Mouse (Mus musculus) gastrocnemius, postnatal 10 days (tissue): Measurements from ENCODE around the gene Adam12. TPM values are rescaled to one million over a fixed set of nuclear protein-coding genes. Genes with fewer than 3 reads are reported as not detected.

ENCODE experiments used
- DNase-seq: peaks from one replicate; pipeline ENCODE4 v3.0.0; 2021; ENCODE audit warnings: mixed read lengths
- total RNA-seq, 2 experiments: library from RNA; stranded (reverse); gene quantifications; 2 replicates each; pipeline ENCODE4 v1.2.3; 2021

Adam12 gene
- total RNA-seq, 2 experiments from 2014 or later, result 12.7 to 22.1 TPM

DNA sequence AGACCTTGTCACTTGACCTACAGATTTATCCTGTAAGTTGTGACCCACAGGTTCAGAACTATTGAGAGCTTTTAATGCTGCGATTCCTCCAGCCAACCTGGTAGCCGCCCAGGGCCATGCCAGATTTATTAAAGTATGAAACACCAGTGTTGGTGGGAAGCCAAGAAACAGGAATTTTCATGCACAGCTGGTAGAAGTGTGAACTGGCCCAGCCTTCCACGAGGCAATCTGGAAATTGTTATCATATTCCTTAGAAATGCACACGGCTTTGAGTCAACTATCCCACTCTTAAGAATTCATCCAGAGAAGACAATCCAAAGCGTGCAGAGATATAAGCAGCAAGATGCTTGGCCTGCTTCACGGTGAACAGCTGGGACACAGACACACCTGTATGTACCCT, 82.6 kb downstream of the Adam12 start:
- no peak for DNase-seq

DNA sequence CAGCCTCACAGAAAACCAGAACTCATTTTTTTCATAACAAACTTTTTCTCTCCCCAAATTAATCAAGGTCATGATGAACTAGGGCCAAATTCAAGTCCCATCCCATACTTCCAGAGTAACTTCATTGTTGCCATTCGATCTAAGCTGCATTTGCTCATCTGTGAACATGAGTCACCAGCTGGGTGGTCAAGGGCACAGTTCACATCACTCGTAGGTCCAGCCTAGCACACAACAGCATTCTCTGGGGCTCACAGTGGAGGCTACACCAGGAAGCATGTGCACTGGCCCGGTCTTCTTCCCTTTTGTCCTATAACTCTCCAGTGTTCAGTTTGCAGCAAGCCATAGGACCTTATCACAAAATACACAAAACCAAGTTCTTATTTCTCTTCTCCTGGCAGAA, 84.4 kb downstream of the Adam12 start:
- no peak for DNase-seq

DNA sequence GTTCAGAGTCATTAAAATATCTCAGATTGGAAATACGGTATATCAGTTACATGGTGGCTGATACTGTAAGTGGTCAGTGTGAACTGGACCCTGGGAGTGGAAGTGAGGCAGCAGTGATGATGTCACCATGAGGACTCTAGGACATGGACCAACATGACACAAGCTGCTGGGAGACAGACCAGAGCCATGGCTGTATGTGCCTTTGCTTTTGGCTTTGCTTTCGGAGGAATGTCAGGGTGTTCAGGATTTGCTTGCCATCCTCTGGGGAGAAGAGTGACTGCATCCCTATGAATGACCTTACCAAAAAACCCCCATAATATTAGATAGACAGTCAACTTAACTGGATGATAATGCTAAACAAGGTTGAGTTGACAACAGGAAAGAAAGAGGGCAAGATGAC, 85.1 kb downstream of the Adam12 start:
- DNase-seq, result no peak

DNA sequence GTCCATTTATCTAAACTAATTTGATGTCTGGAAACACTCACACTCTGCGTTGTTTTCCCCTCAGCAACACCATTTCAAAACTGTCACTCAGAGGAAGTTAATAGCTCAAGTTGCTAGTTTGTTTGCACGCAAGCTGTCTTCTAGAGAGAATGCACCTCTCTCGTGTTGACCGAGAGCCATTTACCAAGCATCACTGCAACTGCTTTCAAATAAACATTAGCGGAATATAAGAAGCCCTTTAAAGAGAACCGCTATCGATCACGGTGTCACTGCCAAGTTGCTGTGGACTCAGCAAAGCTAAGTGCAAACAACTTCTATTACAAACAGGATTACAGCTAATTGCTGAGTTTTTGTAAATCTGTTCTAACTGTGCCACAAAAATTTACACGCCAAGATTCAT, 87.8 kb downstream of the Adam12 start:
- no peak for DNase-seq

DNA sequence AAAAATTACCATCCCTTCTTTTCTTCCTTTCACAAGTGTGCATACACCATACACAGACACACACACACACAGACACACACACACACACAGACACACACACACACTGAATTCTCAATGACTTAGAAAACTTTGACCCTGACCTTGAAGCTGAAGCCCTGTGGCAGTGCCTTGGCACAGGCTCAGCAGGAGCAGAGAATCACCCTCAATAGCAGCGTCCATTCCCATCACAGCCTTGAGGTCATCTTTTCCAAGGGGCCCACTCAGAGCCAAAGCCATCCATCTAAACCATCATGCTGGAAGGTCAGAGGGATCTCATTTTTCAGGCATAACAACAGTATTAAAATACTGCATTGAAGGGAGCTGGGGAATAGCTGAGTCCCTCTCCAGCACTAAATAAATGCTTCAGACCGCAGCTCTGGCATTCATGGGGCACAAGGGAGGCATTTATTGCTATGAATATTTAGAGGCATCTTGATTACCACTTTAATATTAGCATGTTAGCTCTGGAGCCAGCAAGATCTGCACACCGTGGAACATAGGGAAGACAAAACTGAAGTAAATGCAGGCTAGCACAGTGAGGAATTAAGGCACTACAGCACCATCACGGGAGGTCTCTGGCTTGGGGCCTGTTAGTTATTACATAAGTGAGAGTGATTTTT, 92.5 kb downstream of the Adam12 start:
- no peak for DNase-seq

DNA sequence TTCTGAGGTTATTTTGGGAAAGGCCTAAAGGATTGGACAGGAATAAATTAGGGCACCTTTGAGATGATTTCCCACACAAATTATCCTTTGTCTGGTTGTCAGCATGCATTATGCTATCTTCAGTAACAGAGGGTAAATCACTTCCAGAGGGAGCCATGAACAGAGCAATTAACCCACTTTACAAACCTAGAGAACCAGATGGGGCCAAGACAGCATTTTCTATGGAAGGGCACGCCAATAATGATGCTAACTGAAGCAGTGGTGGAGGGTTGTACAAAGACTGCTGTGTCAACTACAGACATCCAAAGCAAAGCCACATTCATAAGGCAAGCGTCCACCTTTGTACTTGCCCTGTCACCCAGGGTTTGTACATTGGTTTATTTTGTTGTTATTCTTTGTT, 99.6 kb downstream of the Adam12 start:
- no peak for DNase-seq

DNA sequence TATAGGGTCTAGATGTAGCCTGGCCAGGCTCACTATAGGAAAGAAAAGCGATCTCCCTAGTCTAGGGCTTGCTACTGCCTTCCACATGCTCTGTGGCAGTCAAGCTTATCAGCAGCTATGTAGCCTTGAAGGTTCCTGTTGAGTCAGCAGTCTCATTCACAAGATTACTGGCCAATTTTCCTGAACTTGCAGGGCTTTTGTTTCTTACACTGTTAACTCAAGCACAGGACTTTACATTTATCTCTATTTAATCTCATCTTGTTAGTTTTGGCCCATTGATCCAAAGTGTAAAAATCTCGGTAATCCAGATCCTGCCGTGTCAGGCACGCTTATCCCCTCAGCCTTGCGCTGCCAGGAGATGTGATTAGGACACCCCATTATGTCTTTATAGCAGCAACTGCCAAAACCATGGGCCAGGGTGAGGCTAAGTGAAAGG, 103.8 kb downstream of the Adam12 start:
- DNase-seq, result no peak

DNA sequence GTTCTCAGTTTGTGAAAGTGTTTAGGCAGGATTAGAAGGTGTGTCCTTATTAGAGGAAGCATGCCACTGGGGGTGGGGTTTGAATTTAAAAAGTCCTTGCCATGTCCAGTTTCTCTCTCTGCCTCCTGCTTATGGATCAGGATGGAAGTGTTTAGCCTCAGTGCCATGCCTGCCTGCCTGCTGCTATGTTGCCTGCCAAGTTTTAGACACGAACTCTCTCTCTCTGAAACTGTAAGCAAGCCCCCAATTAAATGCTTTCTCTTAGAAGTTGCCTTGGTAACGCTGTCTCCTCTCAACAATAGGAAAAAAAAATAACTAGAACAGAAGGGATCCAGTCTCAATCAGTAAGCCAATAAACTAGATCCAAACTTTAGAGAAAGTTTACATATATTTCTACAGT, 110.5 kb downstream of the Adam12 start:
- no peak for DNase-seq

DNA sequence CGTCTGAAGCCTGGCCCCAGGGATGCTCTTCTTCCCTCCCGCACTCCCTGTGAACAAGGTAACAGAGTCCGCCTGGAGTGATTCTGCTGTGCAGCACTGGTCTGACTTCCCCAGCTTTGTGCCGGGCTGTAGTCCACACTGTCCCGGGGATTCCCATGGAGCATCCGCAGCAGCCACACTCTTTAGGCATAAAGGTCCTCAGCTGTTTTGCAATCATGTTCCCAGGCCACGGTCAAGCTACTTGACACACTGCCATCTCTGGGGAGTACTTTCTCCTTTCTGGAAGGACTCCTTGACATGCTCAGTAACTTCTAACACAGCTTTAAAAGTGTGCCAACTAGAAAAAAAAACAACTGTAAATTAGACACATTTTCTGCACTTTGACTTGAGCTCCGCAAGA, 116.5 kb downstream of the Adam12 start:
- no peak for DNase-seq

DNA sequence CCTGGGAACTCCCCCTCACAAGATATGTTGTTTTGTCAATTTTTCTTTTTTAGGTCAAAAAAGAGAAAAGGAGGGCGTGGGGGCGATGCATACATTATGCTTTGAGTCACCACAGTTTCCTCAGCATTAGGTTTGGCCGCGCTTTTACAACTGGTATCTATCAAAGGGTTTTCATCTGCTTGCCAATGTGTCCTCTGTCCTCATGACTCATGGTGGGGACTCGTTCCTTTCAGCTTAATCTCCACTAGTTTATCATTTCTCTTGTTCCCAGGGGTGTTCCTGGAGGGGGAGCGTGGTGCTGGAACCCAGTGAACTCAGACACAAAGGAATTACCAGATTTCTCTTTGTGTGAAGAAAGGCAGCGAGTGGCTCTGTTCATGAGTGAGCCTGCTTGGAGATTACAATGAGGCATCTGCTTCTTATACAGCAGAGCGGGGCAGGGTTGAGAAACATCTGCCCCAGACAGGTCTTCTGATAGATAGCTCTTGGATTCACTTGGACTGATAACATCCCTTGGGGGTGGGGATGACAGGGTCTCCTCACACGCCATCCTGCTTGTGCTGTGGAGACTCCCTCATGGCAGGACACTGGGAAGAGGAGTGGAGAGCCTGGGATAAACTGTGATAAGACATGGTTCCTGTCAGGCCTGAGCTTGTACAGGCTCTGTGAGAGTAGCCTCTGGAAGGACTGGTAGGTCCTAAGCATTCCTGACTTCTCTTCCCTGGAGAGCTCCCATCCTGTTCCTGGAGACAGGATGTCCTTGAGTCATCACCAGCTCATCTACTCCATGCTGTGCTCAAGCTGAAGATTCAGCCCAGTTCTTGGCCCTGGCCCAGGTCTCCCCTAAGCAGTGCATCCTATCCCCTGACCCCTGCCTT, 117.4 kb downstream of the Adam12 start:
- DNase-seq, result no peak

DNA sequence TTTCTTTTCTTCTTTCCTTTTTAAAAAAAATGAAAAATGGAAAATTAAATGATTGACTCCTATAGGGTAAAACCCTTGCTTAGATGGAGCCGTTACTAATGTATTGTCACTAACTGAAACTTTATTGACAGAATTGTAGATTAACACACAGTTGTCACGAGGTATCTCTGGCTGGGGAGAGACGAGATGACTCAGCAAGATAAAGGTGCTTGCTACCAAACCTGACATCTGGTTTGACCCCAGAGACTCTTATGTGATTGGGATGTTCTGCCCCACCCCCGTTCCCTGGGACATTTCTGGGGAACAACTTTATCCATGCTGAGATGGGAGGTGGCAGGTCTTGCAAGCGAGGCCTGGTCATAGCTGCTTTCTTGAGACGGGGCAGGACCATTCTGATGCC, 118.1 kb downstream of the Adam12 start:
- DNase-seq, result no peak

DNA sequence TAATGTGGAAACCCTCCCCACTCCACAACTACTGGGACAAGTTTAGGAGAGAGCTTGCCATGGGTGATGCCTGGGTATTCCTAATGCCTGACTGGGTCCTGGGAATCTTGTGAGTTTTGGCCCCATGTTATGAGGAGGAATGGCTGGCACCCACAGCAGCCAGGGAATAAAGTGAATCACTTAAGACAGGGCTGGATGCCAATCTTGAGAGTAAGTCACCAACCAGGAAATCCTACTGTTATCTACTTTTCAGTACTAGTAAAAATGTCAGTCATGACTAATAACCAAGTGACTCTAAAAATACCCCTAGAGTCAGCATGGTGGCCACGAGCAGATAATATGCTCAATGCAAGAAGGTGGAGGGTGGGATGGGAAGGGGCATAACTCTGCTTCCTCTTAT, 121.8 kb downstream of the Adam12 start:
- no peak for DNase-seq

DNA sequence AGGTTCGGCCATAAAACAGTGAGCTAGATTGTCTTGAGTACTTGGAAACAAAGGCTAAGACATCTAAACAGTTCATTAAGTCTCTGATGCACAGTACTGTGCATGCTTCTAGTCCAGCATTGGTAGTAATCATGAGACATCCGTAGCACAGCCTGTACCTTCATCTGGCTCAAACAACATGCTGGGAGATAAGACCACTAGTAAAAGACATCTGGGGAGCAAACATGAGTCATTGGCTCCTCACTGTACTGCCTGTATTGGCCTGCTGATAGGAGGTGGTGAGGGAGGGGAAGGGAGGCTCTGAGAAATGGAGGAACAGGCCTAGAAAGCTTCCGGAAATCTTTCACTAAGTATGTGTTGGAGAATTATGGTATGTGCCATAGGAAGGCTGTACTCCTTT, 124.1 kb downstream of the Adam12 start:
- DNase-seq, result no peak

DNA sequence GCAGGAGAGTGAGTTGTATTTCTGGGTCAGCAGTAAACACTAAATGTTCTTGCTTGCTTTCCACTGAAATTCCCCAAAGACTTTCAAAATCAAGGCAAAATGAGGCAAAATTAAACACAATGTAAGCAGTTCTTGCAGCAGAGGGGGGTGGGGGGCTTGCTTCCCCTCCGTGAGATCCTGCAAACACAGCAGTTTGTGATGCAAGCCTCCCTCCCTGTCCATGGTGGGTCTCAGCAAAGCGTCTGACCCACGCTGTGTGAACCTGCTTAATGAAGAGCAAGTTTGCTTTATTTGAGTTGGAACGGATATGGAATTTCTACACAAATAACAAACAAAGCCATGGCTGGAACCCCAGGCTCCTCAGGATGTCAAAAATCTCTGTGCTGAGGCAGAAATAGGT, 132.9 kb downstream of the Adam12 start:
- DNase-seq, result no peak

DNA sequence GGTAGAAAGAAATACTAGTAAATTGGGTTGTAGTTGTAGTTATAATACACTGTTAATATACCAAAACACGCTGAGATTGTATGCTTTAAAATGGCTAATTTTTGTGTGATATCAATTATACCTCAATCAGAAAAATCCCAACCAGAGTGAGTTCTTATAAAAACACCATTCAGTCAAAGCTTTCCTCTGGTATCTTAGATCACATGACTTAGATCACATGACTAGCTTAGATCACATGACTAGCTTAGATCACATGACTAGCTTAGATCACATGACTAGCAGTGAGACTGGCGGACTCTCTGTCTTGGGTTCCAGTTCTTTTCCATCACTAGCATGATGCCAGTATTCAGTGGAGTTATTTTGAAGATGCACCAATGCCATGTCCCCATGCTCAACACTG, 134.1 kb downstream of the Adam12 start:
- DNase-seq, result no peak

DNA sequence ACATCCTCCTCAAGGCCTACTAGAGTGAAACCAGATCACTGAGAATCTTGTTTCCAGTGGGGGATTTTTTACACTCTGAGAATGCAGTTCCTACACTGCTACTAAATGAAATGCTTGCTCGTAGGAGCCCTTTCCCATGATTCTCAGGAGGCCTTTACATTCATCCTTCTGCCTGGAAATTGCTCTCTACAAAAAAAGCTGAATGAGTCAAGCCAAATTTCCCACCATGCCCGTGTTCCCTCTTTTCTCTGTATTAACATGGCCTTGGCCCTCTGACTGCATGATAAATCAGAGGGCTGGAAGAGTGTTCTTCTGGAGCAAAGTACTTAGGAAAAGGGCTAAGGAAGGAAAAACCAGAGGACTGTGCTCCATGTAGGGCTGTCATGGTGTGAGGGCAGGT, 138.1 kb downstream of the Adam12 start:
- no peak for DNase-seq

DNA sequence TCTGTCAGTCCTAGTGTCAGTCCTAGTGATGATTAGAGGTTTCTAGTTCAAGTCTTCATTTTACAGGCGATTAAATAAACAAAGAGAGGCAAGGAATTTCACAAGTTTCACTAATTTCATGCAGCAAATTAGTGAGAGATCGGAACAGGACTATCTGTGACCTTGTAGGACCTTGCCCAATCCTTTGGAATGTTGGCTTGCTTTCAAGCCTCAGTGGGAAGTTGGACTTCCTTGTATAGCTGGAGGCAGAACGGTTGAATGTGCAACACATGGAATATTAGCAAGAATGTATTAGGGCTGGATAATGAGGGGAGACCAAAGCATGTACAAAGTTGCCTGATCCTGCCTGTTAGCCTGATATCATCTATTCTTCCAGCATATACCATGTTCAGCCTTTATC, 141.2 kb downstream of the Adam12 start:
- no peak for DNase-seq

DNA sequence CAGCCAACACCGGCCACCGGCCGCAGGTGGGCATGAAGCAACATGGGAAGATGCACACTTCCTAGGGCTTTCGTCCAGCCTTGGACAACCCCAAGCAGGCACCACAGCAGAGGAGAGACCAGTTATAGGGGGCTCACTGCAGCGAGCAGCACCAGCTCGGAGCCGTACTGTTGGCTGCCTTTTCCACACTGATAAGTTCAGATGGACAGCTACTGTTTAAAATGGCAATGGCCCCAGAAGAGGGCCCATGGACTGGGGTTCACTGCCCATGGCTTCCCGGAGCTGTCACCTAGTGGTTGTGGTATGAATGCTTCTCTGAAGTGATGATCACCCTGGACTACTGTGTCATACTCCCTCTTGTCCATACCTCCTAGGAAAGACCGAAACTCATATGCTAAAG, 141.7 kb downstream of the Adam12 start:
- DNase-seq, result no peak

DNA sequence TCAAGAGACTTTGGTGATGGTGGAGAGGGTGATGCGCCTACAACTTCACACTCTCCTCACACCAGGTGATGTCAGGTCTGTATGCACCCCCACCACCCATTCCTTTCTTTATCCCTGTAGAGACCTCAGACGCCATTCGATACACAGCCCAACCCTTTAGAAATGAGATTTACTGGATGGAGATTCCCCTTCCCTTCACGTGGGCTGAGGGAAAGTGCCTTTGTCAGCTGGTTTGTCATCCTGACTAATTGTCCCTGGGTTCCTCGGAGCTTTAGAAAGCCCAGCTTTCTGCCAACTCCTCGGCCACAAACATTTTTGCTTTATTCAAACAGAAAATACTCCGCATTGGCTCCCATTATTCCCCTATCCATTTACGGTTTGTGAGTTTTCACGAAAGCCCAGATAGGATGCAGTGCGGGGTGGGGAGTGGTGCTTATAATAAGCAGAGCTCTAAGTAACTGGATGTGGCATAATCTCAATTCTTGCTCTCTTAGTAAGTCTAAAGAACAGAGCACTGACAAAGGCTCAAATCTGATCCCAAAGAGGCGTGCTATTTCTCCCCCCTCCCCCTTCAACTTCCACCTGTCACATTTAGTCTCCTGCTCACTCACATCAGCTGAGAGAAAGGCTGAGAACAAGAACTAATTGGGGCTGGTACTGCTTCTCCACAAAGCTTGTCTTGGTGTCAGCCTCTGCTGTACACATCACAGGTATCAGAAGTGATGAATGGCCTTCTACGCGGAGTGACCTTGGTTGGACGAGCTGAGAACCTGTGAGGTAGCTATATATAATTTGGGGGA, 143.2 kb downstream of the Adam12 start:
- no peak for DNase-seq

DNA sequence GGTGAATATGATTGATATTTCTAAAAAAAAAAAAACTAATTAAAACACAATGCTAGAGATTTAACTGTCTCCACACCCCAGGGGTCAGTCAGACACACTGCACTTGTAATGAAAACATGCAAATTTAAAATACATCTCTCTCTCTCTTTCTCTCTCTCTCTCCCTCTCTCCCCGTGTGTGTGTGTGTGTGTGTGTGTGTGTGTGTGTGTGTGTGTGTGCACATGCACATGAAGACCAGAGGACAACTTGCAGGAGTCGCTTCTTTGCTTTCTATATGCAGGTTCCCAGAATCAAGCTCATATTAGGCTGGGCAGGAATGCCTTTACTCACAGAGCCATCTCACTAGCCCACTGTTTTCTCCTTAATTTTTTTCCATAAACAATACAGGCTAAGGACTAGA, 146.6 kb downstream of the Adam12 start:
- DNase-seq, result no peak

DNA sequence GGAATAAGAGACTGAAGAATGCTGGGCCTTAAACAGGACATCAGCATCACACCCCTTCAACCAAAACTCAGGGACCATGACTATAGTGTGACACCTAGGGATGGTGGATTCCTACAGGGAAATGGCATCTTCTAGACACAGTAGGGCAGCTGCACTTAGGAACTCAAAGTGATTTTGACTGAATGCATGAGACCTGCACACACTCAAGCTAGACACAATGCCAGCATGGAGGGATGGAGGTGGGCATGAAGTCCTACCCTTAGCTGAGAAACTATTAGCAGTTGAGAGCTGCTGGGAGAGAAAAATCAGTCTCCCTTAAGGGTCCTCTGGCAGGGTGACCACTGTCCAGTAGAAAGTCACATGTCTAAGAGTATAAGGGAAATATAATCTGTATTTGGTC, 147.0 kb downstream of the Adam12 start:
- DNase-seq, result no peak

DNA sequence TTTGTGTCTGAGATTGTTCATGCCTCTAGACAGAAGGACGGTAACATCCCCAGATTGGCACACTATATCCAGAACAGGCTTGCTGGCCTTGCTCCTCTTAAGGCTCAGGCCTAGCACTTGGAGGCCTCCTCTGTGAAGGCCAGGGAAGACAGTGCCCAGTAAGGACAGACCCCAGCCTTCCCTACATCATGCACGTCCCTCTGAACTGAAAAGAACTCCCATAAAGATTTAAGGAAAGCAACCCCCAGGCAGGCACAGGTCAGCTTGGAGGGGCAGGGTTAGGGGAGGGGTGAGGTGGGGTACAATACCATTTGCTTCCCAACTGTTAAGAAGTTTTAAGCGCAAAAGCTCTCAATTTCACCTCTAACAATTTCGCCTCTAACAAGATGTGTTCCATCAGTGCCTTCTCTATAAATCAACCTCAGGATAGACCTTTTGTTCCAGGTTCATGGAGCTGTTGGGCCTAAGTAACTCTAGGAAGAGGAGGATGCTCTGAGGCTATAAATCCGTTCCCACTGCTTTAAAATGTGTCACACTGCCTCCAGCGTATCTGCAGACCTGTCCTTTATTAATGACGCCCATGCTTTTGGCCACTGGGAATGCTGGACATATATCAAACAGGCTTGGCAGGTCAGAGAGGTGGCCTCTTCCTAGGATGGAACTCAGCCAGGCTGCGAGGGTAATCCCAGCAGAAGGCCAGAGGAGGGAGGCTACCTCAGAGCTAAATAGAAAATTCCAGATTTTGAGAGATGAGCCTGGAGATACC, 150.5 kb downstream of the Adam12 start:
- no peak for DNase-seq
